Mouse (Mus musculus) stomach, embryonic 14.5 days (tissue): Measurements from ENCODE around the gene Cpt2. TPM values are rescaled to one million over a fixed set of nuclear protein-coding genes. Genes with fewer than 3 reads are reported as not detected.
A peak's percentile ranks its signal among the peaks of the same experiment; 100 is the strongest.

Source experiments
- ATAC-seq: fragments of 200-750 bp; cut with Nextera tagmentation; 2 replicates; pipeline ENCODE4 v1.8.0; 2017; ENCODE audit warnings: low read depth, moderate TSS enrichment; ENCODE audit not compliant: insufficient number of reproducible peaks, insufficient read depth, low FRiP score
- H3K27ac ChIP-seq: fragments of 300-500 bp; sonication (generic); 2 replicates; pipeline ENCODE4 v1.5.1; 2014; ENCODE audit warnings: mild to moderate bottlenecking, low read length, moderate library complexity, mixed read lengths
- H3K27me3 ChIP-seq: fragments of 300-500 bp; sonication (generic); 2 replicates; pipeline ENCODE4 v1.6.1; 2014; ENCODE audit warnings: low read length, control low read depth, mixed read lengths; ENCODE audit not compliant: control insufficient read depth, insufficient read depth
- H3K36me3 ChIP-seq: fragments of 300-500 bp; sonication (generic); 2 replicates; pipeline ENCODE4 v1.6.1; 2014; ENCODE audit warnings: mild to moderate bottlenecking, control low read depth, low read length, moderate library complexity, mixed read lengths; ENCODE audit not compliant: control insufficient read depth, insufficient read depth
- H3K4me1 ChIP-seq: fragments of 300-500 bp; sonication (generic); 2 replicates; pipeline ENCODE4 v1.6.1; 2014; ENCODE audit warnings: low read length, control low read depth, mixed read lengths; ENCODE audit not compliant: control insufficient read depth, insufficient read depth
- H3K4me2 ChIP-seq: fragments of 300-500 bp; sonication (generic); replicated peaks from 2 replicates; pipeline ENCODE4 v1.6.1; 2014; ENCODE audit warnings: low read depth, low read length, control low read depth
- H3K4me3 ChIP-seq: fragments of 300-500 bp; sonication (generic); 2 replicates; pipeline ENCODE4 v1.5.1; 2014; ENCODE audit warnings: low read depth, low read length, control low read depth
- H3K9ac ChIP-seq: fragments of 300-500 bp; sonication (generic); replicated peaks from 2 replicates; pipeline ENCODE4 v1.6.1; 2014; ENCODE audit warnings: low read depth, mild to moderate bottlenecking, control low read depth, low read length, moderate library complexity, mixed read lengths
- H3K9me3 ChIP-seq: fragments of 300-500 bp; sonication (generic); 2 replicates; pipeline ENCODE4 v1.6.1; 2016; ENCODE audit warnings: low read depth, low read length, control low read depth; ENCODE audit not compliant: control insufficient read depth
- WGBS: fragments of 180-500 bp; shearing (Covaris S2); extraction: QIAGEN DNeasy Blood & Tissue Kit; methylation state at CpG from one replicate; pipeline ENCODE4 v1.1.7; 2014; 5-methylcytosine and 5-hydroxymethylcytosine counted together
- polyA plus RNA-seq: library from polyadenylated mRNA; unstranded; fragments of >200 nt; fragmentation: Nextera tagmentation; extraction: Ambion mirVana; gene quantifications from 2 replicates; pipeline ENCODE4 v1.2.1, GENCODE M21; 2014

Cpt2 gene
- polyA plus RNA-seq, 1 experiment from 2014 or later: 44.2 TPM

DNA sequence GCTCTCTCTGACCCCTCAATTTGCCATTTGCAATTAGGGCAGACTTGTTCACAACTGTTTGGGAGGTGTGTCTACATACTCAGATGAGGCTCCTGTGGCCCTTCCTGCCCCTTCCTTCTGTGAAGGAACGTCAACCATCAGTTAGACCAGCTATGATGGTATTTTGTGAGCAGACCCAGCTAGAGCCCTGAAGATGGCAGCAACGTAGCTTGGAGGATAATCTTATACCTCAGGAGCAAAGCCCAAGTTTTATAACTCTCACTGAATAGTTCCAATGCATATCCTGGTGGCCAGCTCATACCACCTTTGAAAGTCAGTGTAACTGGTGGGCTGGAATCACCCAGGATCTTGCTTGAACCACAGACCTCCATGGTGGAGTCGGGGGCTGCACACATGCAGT is 8.0 kb upstream of the Cpt2 start:
- Histone ChIP-seq H3K27me3 (no peaks in the 10 kb centered on the region), H3K4me1 (no peaks in the 10 kb centered on the region), H3K4me2 (no peak overlapping the region), H3K4me3 (no peak overlapping the region), H3K27ac (no peak overlapping the region), H3K9ac (no peak overlapping the region), H3K36me3 (no peaks in the 10 kb centered on the region), H3K9me3 (no peaks in the 10 kb centered on the region)
- 70% methylated on average over 3 of the region's 3 CpGs for WGBS
- ATAC-seq: no peak

DNA sequence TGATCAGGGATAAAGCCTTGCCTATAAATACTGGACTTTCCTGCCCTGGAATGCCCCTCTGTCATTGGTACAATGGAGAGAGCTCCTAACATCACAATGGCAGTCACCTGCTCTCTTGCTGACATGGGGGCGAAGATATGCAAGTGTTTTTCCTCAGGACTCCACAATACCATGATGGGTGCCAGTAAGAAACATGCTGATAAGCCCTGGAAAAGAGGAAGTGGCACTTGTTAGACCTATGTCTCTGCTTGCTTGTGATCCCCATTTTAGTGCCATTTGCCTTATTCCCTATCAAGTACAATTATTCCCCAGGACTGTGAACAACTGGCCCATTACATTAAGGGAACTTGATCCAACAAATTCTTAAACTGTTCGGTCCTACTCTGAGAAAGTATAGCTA is 5.3 kb upstream of the Cpt2 start:
- H3K27me3 ChIP-seq: no peaks in the 10 kb centered on the region
- H3K9me3 ChIP-seq: no peaks in the 10 kb centered on the region
- no peaks in the 10 kb centered on the region for H3K4me1 ChIP-seq
- no peak for ATAC-seq
- H3K36me3 ChIP-seq: no peaks in the 10 kb centered on the region
- H3K27ac ChIP-seq: no peak overlapping the region
- no peak overlapping the region for H3K4me2 ChIP-seq
- no peak overlapping the region for H3K4me3 ChIP-seq
- WGBS: 78% methylated on average over 2 of the region's 2 CpGs
- no peak overlapping the region for H3K9ac ChIP-seq

DNA sequence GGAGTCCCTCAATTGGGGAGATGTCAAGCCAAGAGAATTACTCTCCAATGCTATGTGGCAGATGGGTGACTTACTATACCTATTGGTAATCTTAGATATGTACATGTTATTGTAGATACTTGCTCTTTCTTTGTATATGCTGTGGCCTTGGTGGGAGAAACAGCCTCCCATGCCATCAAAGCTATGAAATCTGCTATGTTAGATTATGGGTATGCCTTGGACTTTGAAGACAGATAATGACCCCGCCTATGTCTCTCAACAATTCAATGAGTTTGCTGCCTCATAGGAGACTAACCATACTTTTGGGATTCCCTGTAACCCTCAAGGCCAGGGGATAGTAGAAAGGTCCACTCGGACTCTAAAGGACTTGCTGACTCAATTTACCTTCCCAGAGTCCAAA is 4.9 kb upstream of the Cpt2 start:
- ATAC-seq: no peak
- H3K4me2 ChIP-seq: no peak overlapping the region
- H3K4me3 ChIP-seq: no peak overlapping the region
- no peaks in the 10 kb centered on the region for H3K4me1 ChIP-seq
- H3K9me3 ChIP-seq: no peaks in the 10 kb centered on the region
- no peaks in the 10 kb centered on the region for H3K36me3 ChIP-seq
- H3K27me3 ChIP-seq: no peaks in the 10 kb centered on the region
- H3K9ac ChIP-seq: no peak overlapping the region
- H3K27ac ChIP-seq: no peak overlapping the region
- WGBS: 60% methylated on average over 2 of the region's 2 CpGs

DNA sequence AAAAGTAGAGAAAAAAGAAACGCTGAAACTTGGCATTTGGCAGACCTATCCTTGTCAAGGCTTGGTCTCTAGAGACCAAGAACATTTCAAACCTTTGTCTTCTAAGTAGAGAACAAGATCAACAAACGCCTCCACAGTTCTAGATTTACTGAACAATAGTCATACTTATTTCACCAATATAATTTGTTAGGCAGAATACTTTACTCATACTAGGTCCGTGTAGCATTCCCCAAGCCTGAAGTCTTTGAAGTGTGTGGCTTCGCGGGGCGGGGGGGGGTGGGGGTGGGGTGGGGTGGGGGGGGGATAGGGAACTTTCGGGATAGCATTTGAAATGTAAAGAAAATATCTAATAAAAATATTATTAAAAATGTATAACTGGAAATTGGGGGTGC is 389 bp upstream of the Cpt2 start:
- peak overlapping the region; percentile 89; the same call in 1 of the 2 replicates for H3K9ac ChIP-seq
- peak overlapping the region; percentile 87 for H3K4me3 ChIP-seq
- peaks cover 14% of the 10 kb centered on the region; the same call in 1 of the 2 replicates for H3K4me1 ChIP-seq
- no peaks in the 10 kb centered on the region for H3K9me3 ChIP-seq
- no peak overlapping the region for H3K27ac ChIP-seq
- peak overlapping the region; percentile 72 for H3K4me2 ChIP-seq
- 54% methylated on average over 7 of the region's 7 CpGs for WGBS
- no peaks in the 10 kb centered on the region for H3K36me3 ChIP-seq
- no peak; the same call in 1 of the 2 replicates for ATAC-seq
- no peaks in the 10 kb centered on the region for H3K27me3 ChIP-seq

DNA sequence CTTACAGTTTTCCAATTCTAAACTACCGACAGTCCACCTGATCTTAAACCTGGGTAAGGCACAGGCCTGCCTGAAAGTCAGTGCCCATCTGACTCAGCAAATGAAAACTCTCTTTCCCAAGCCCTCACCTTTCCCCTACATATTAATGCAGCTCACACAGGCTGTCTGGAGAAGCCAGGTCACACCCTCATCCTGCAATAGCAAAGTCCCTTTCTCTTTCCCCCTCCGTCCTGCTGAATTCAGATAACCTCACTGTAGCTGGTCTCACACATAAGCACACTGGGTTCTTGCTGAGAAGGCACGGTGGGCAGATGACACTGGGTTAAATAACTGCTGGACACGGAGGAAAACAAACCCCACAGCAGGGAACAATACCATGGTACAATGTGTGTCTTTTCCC is 1.5 kb downstream of the Cpt2 start:
- Histone ChIP-seq H3K36me3 (no peaks in the 10 kb centered on the region), H3K4me2 (peak overlapping the region; percentile 72), H3K27me3 (no peaks in the 10 kb centered on the region), H3K9me3 (no peaks in the 10 kb centered on the region), H3K9ac (0 out of 2 replicates have a peak overlapping the region, but pooled peaks have one; percentile 89), H3K4me1 (peaks cover 14% of the 10 kb centered on the region; the same call in 1 of the 2 replicates), H3K27ac (no peak overlapping the region), H3K4me3 (peak overlapping the region; percentile 87; the same call in 1 of the 2 replicates)
- ATAC-seq: 0 out of 2 replicates have a peak, but pooled peaks have one; percentile 14
- WGBS: 65% methylated on average over 4 of the region's 4 CpGs

DNA sequence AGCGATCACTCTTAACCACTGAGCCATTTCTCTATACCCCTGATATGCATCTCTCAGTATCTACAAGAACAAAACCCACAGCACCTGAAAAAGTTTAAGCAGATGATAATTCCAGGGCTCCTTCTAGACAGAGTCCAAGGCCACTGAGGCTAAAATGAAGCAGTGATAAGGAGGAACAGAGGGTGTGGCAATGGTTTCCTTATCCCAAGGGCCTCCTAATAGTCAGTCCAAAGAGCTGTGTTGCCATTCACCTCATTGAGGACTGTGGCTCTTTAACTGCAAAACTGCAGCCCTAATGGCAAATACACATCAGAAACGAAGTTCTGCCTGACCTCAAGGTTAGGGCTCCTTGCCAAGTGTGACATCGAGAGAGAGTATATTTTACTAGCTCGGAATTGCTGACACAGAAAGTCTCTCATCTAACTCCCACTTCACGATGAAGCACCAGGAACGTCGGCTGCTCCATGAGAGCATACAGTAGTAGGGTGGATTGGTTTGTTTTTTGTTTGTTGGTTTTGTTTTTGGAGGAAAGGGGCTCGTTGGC is 2.2 kb downstream of the Cpt2 start:
- H3K9ac ChIP-seq: no peak overlapping the region
- 58% methylated on average over 8 of the region's 8 CpGs for WGBS

DNA sequence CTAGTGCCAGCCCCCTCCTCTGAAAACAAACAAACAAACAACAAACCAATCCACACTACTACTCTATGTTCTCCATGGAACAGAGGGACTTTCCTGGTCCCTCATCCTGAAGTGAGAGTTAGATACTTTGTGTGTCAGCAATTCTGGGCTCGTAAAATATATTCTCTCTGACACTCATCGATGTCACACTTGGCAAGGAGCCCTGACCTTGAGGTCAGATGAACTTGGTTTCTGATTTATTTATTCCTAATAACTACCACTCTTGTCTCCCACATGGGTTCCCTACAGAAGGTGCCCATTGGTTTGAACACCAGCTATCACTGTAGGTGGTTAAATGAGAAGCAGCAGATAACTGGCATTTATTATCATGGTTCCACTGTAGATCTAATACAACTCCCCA is 3.1 kb downstream of the Cpt2 start:
- Histone ChIP-seq H3K27ac (no peak overlapping the region), H3K9me3 (no peaks in the 10 kb centered on the region), H3K9ac (no peak overlapping the region), H3K36me3 (no peaks in the 10 kb centered on the region), H3K4me2 (no peak overlapping the region), H3K4me3 (no peak overlapping the region), H3K4me1 (peaks cover 14% of the 10 kb centered on the region; the same call in 1 of the 2 replicates), H3K27me3 (no peaks in the 10 kb centered on the region)
- 93% methylated on average over 2 of the region's 2 CpGs for WGBS
- no peak for ATAC-seq

More for the DNA sequence above, 2.2 kb downstream of the Cpt2 start:
- no peak overlapping the region for H3K4me3 ChIP-seq
- no peak overlapping the region for H3K4me2 ChIP-seq
- no peak for ATAC-seq
- no peaks in the 10 kb centered on the region for H3K36me3 ChIP-seq
- no peaks in the 10 kb centered on the region for H3K27me3 ChIP-seq
- H3K9me3 ChIP-seq: no peaks in the 10 kb centered on the region
- H3K4me1 ChIP-seq: peaks cover 14% of the 10 kb centered on the region; the same call in 1 of the 2 replicates
- H3K27ac ChIP-seq: no peak overlapping the region

DNA sequence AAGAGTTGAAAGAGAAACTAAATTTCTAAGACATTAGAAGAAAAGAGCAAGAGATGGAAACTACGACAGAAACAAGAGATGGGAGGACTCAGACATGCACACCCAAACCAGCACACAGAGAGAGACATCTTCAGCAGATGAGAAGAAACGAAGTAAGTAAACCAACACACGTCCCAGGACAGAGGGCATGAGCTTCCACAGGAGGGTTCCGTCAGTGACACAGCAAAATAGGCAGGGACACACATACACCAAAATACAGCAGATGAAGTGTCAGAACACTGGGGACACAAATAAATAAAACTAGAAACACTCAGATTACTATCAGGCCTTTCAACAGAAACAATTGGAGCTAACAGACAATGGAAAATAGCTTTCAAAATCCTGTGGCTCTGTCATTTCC is 13.4 kb downstream of the Cpt2 start:
- peaks cover 43% of the 10 kb centered on the region for H3K36me3 ChIP-seq
- no peak for ATAC-seq
- H3K9me3 ChIP-seq: no peaks in the 10 kb centered on the region
- H3K4me3 ChIP-seq: no peak overlapping the region
- H3K27me3 ChIP-seq: no peaks in the 10 kb centered on the region
- no peaks in the 10 kb centered on the region for H3K4me1 ChIP-seq
- H3K9ac ChIP-seq: no peak overlapping the region
- no peak overlapping the region for H3K4me2 ChIP-seq
- H3K27ac ChIP-seq: no peak overlapping the region
- 88% methylated on average over 4 of the region's 4 CpGs for WGBS

DNA sequence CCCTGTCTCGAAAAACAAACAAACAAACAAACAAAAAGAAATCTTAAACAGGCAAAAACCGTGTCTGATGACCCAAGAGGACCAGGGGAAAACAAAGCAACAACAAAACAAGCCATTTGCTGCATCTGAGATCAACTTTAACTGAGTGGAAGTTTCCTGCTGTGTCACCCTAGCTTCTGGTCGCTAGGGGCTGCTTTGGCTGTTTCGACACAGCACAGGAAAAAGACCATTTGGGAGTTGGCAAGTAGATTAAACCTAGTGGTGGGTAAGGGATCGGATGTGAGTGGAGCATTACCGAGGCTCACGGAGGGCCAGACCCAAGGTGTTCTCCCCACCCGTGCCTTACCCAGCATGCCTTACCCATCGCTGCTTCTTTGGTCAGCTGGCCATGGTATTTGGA is 16.8 kb downstream of the Cpt2 start:
- ATAC-seq: no peak
- no peaks in the 10 kb centered on the region for H3K9me3 ChIP-seq
- no peak overlapping the region for H3K27ac ChIP-seq
- no peak overlapping the region for H3K9ac ChIP-seq
- H3K36me3 ChIP-seq: peaks cover 27% of the 10 kb centered on the region
- no peak overlapping the region for H3K4me3 ChIP-seq
- H3K4me1 ChIP-seq: no peaks in the 10 kb centered on the region
- WGBS: 88% methylated on average over 9 of the region's 9 CpGs
- H3K27me3 ChIP-seq: no peaks in the 10 kb centered on the region
- H3K4me2 ChIP-seq: no peak overlapping the region
